Mouse (Mus musculus) right cerebral cortex, postnatal 10 days (tissue): ENCODE measurements around the gene Ric8b.

Experiments used
- DNase-seq, 2 experiments: peaks; one replicate each; pipeline ENCODE4 v3.0.0; 2021; ENCODE audit warnings: low spot score in 2 of 2

Ric8b gene

GRCm38 (mm10) chr10:84916810-84917730, at the start of gene Ric8b:
Gene Ric8b (plus strand): TSS chr10:84917616.
- peak; percentile 97 to 98 for DNase-seq

DNA sequence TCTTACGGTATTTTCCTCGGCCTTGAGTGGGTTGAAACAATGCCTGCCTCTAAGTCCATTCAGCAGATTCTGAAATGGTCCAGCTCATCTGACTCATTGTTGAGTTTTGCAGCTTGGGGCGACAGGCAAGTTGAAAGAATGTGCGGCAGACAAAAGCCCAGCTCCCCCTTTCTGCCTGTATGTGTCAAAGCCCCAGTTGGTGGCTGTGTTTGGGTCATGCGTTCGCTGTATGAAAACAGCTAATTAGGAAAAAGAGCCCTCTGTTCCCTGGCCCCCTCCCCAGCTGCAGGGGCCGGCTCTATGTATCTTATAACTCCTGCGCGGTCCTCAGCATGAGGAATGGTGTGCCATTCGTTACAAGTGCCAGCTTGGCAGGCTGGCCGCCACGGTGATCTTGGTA, 46.1 kb upstream of the Ric8b start:
- no peak for DNase-seq

DNA sequence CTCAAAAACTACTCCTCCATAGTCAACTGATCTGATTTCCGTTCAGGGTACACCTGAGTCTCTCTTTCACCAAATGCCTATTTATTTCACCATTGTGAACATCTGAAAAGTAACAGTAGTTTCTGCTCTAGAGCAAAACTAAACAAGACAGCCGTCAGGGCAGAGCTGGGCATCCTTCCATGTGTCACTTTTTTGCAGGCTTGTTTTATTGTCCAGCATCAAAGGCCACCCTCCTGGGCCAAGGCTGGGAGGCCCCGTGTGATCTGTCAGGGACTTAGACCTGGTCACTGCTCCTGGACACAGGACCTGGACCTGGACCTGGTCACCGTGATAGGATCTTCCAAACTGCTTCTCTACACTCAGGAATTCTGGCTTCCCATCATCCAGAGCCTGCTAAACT, 45.5 kb upstream of the Ric8b start:
- DNase-seq: no peak

DNA sequence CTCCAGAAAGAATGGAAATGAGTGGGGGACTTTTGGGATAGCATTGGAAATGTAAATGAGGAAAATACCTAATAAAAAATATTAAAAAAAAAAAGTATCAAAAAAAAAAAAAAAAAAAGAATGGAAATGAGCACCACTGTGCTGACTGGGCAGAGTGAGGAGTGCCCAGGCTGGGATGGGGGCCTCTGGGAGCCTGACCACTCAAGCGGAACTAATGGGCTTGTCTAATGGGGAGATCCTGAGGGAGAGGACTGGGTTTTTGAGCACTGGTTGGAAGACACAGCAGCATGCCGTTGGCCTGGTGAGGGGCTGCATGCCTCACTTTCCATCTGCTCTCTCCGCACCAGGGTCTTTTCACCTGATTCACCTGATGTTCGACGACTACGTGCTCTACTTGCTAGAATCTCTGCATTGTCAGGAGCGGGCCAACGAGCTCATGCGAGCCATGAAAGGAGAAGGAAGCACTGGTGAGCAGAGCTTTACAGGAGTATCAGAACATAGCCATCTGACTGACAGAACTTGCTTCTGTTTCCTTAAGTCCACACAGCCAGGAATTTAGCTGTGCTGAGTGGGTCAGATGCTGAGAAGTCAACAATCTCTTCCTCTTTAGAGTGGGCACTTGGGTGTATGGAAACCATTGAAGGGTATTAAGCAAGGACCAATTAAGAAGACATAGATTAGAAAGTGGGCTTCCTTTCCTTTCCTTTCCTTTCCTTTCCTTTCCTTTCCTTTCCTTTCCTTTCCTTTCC, 37.4 kb upstream of the Ric8b start:
- no peak for DNase-seq

DNA sequence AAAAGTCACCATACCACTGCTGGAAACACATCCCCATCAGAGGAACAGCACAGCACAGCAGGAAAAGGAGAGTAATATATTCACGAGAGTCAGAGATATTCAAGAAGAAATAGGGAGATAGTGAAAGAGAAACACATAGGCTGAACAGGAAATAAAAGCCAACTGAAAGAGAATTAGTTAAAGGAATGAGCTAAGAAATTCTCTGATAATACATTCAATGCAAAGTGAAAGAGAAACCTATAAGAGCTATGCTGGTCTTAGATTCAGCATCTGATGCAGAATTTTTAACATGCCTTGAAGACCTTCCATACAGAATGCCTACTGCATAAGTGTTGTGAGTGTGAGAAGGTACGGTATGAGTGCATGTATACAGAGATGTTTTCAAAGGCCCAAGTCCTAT, 34.9 kb upstream of the Ric8b start:
- DNase-seq: no peak

DNA sequence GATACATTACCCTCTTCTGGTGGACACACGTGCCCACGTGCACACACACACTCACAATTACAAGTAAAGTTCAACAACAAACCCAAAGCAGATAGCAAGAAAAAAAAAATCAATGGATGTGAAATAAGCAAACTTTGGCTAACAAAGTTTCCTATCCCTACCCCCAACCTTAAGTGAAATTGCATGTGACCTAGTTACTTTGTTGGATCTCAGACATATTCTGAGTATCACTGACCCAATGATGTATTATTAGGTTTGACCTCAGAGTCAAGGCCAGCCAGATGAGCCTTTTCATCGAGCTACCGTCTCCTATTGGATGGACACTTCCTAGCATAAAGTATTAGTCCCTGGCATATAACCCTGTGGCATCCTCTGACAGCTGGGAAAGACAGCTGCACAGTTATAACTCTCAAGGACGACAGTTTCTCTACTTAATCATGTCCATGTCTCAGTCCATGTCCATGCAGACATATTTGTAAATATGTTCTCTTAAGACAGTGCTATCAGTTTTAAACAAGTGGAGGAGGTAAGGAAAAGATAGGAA, 32.0 kb upstream of the Ric8b start:
- DNase-seq: no peak

DNA sequence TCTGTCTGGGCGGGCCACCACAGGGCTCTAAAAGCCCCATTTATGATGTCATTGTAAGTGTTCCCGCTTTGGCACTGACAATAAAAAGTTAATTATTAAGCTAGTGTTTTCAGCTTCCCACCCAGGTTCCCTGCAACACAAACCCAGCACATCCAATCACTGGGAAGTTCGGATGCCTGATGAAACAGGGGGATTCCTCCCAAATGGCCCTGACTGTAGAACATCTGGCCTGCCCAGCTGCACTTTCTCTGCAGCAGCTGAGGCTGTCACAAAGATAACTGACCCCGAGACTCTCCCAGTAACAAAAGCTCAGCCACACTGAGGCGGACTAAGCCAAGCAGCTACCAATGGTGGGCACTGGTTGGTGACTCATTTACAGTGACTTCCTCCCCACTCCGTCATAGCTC, 31.2 kb upstream of the Ric8b start:
- DNase-seq: no peak

DNA sequence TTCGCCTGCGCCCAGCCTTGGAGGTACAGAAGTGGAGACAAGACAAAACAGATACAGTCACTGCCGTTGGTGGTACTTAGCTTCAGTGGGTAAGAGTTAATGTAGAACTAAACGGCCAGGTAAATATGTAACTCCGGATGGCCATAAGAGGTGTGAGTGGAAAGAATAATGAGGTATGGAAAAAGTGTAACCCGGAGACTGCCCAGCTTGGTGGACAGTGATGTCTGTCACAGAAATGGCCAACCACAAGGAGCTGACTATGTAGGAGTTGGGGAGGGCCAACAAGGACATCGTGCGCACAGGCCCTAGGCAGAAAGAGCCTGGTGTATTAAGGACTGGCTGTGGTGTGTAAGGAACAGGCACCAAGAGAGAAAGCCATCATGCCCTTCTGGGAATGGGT, 30.6 kb upstream of the Ric8b start:
- no peak for DNase-seq

DNA sequence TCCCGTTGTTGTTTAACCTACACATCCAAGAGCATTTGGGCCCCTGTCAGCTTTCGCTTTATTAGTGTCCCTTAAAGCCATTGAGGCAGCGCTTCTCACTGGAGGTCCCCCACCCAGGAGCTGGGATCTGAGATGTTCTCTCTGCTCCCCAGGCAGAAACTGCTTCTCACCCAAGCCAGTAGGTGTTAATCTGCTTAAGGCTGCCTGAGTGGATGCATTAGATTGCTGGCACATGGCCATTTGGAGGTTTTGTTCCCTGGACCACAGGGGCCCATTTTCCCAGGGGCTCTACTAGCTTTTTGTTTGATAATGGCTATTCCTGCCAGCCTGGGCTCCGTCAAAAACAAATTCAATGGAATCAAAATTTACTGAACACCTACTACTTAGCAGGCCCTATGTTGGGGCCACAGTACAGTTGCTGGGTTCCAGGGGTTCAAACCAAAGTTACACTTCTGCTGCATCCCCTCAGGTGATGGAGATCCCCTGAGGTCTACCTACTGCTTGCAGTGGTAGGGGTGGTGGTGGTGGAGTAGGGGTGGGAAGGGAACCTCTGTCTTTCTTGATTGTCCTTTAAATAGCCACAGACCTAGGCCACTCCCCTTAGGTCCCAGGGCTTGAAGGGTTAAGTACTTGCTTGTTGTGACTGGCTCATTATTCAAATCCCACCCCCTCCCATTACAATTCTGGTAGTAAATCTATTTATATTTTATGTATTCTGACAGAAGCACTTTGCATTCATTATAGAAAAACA, 28.1 kb upstream of the Ric8b start:
- DNase-seq: no peak

DNA sequence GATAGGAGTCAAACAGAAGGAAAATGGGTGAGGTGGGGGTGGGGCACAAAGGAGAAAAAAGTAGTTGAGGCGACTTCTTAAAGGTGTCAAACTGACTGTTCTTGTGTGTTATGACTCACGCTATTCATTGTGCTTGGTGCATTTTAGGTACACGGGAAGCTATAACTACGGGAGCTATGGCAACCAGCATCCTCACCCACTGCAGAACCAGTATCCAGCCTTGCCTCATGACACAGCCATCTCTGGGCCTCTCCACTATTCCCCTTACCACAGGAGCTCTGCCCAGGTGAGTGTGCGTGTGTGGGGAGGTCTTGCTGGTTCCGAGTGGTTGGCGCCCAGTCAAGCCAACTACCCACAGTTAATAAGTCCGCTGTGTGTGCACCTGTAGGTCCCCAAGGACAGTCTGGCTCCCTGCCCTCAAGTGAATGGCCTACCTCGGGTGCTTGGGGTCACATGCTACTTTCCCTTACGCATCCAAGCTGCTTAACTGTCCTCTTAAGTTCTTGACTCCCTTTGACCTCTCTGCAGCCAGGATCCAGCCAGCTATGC, 21.5 kb upstream of the Ric8b start:
- peak in 1 of 2 experiments; percentile 61 for DNase-seq

DNA sequence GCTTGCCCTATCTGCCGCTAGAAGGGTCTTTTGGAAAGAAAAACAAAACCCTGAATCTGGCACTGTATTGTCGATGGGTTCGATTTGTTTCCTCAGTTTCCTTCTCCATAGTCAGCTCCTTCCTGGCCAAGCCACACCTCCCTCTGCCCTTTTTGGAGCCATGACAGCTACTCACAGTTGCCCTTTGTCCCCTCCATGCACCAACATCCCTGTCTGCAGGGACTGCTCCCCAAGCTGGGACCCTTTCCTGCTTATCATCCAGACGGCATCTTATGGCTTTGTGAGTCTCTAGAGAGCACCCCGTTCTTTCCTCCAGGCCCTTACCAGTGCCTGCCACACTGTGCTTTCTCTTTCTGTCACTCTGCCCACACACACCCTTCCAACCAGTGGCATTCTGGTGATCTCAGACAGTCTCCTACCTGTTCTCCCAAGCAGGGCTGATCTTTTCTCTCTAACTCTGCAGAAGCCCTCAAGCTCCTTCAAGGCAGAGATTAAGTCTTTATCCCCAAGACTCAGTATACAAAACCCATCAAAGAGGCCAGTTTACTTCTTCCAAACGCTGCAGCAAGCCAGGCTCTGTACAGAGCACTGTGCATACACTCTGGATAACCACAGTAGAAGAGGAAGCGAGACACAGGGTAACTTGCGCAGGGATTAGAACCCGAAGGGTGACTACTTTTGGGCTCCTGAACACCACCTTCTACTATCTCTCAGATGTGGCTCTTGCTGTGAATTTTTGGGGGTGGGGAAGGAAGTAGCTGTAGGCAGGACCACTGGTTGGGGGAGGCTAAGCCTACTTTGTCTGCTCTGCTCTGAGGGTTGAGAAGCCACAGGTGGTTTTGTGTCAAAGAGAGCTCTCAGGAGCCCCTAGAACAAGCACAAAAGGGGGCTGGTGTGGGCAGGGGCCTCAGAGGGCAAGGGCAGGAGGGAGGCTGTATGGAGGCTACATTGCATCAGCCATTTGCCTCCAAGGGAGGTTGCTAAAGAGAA, 20.2 kb upstream of the Ric8b start:
- DNase-seq: no peak

GRCm38 (mm10) chr10:84898144-84898979, 19.1 kb upstream of the Ric8b start:
- no peak for DNase-seq

DNA sequence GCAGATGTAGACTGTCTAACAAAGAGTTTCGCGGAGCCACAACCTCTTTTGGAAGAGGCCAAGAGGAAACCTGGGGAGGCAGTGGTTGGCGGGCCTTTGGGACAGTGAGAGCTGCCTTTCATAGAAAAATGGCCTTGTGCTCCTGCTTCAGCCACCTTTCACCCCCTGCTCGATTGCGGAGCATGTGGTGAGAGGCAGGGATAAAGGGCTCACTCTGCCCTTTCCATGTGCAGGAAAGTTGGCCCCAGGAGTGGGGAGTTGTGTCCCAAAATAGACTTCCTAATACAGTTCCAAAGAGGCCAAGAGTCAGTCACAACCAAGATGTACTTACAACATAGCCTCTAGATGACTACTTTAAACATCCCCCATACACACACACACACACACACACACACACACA, 15.7 kb upstream of the Ric8b start:
- no peak for DNase-seq

- no peak for DNase-seq
These were observed 15.2 kb upstream of the Ric8b start for GRCm38 (mm10) chr10:84902213-84902612.

DNA sequence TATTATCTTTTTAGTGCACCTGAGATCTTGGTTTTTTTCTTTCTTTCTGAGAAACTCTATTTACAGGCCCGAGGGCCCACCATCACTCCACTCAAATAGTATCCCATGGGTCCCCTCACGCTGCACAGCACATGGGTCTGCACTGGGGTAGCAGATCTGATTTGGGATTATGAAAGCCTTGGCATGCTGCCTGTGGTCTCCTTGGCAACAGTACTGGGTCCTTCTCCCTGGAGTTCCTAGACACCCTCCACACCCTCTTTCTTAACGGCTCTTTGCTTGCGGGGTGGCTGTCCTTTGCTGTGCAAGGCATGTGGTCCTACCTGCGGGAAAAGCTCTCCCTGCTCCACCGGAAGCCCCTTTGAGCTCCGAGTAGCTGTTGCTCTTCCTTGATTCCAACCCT, 14.1 kb upstream of the Ric8b start:
- peak; percentile 69 to 75 for DNase-seq

GRCm38 (mm10) chr10:84903742-84904141, 13.7 kb upstream of the Ric8b start:
- DNase-seq: peak; percentile 48 to 56

GRCm38 (mm10) chr10:84906895-84907294, 10.5 kb upstream of the Ric8b start:
- DNase-seq: no peak

DNA sequence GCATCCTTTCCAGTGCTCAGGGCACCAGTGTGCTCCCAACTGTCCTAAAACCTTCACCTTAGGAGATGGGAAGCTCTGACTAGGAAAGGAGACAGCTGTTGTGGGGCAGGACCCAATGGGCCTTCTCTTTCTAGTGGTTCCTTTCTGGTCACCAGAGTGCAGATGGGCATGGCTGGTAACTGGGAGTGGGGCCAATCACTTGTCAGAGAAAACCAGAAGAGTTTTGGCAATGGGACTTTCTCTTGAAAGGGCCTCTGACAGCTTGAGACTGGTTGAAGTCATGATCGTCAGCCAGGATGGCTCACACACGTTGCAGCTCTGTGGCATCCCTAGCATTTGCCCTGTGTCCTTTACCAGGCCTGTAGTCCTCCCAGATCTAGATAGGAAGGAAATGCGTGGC, 9.4 kb upstream of the Ric8b start:
- no peak for DNase-seq

DNA sequence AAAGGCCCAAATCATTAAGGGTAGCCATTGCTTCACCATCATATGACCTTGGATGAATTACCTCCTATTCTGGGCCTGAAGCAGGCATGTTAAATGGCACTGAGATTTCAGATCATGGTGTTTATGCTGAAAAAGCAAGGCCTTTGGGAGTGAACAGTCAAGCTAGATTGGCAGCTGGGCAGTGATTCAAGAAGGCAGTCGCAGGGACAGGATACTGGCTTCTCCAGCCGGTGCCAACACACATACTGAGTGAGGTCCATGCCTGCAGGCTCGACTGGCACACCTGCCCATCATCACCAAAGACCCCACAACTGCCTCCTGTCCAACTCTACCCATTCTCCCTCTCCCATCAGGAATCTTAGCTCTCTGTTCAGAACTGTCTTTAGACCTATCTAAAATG, 8.9 kb upstream of the Ric8b start:
- no peak for DNase-seq
